Mouse (Mus musculus) stomach, postnatal 0 days (tissue): ENCODE data around the gene Vac14. TPM values are rescaled to one million over a fixed set of nuclear protein-coding genes. Genes with fewer than 3 reads are reported as not detected.

Experiments used
- ATAC-seq: fragments of 200-750 bp; cut with Nextera tagmentation; 2 replicates; pipeline ENCODE4 v1.8.0; 2017; ENCODE audit not compliant: low FRiP score, low TSS enrichment
- DNase-seq: peaks from one replicate; pipeline ENCODE4 v3.0.0-alpha.2; 2016; ENCODE audit warnings: low spot score
- H3K27ac ChIP-seq: fragments of 300-500 bp; sonication (generic); replicated peaks from 2 replicates; pipeline ENCODE4 v1.5.1; 2014; ENCODE audit warnings: mild to moderate bottlenecking, control low read depth
- H3K27me3 ChIP-seq: fragments of 300-500 bp; sonication (generic); 2 replicates; pipeline ENCODE4 v1.6.1; 2014; ENCODE audit warnings: low read length; ENCODE audit not compliant: control insufficient read depth, insufficient read depth
- H3K36me3 ChIP-seq: fragments of 300-500 bp; sonication (generic); 2 replicates; pipeline ENCODE4 v1.6.1; 2014; ENCODE audit warnings: low read length, mixed read lengths; ENCODE audit not compliant: control insufficient read depth, insufficient read depth
- H3K4me1 ChIP-seq: fragments of 300-500 bp; sonication (generic); replicated peaks from 2 replicates; pipeline ENCODE4 v1.6.1; 2014; ENCODE audit warnings: antibody characterized with exemption; ENCODE audit not compliant: control insufficient read depth, insufficient read depth
- H3K4me2 ChIP-seq: fragments of 300-500 bp; sonication (generic); replicated peaks from 2 replicates; pipeline ENCODE4 v1.6.1; 2014; ENCODE audit warnings: low read depth, mild to moderate bottlenecking, control low read depth, moderate library complexity
- H3K4me3 ChIP-seq: fragments of 300-500 bp; sonication (generic); 2 replicates; pipeline ENCODE4 v1.5.1; 2014; ENCODE audit warnings: low read depth, low read length, control low read depth
- H3K9ac ChIP-seq: fragments of 300-500 bp; sonication (generic); 2 replicates; pipeline ENCODE4 v1.6.1; 2014; ENCODE audit warnings: mild to moderate bottlenecking, low read length, control low read depth, mixed read lengths
- H3K9me3 ChIP-seq: fragments of 300-500 bp; sonication (generic); 2 replicates; pipeline ENCODE4 v1.6.1; 2016; ENCODE audit warnings: low read length; ENCODE audit not compliant: control insufficient read depth
- CTCF ChIP-seq: IDR thresholded peaks from 2 replicates; pipeline ENCODE4 v1.5.1; 2016; ENCODE audit warnings: antibody characterized with exemption, low read depth, mild to moderate bottlenecking, moderate library complexity
- EP300 ChIP-seq: optimal IDR thresholded peaks from 2 replicates; pipeline ENCODE3; 2016; ENCODE audit warnings: antibody characterized with exemption
- WGBS: fragments of 180-500 bp; shearing (Covaris S2); extraction: QIAGEN DNeasy Blood & Tissue Kit; methylation state at CpG from one replicate; pipeline ENCODE4 v1.1.7; 2014; 5-methylcytosine and 5-hydroxymethylcytosine counted together
- polyA plus RNA-seq: library from polyadenylated mRNA; unstranded; fragments of >200 nt; fragmentation: Nextera tagmentation; extraction: Ambion mirVana; gene quantifications from 2 replicates; pipeline ENCODE4 v1.2.1, GENCODE M21; 2015

Gene Vac14
- polyA plus RNA-seq, 1 experiment from 2014 or later = 7.7 TPM

DNA sequence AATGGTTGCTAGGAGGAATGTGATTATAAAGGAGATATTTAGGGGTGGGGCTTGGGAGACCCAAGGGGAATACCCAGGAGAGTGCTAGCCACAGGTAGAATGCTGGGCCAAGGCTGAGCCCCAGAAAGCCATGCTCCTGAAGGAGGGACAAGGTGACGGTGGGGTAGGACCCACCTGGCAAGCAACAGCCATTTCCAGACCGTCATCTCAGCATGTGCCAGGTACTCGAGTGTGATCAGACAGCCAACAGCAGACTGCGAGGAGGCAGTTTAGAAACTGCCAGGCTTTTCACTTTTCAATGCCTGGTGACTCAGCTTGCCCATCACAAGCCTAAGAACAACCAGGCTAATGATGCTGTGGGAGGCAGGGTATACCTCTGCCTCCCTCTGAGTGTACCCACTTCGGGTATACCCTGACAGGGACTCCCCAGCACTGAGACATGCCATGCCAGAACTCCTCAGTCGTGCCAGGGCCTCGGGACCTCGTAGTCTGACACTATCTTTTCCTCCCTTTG is 113.0 kb downstream of the Vac14 start:
- no peak overlapping the region for H3K4me3 ChIP-seq
- DNase-seq (no peak), ATAC-seq (no peak)
- no peak for TF ChIP-seq EP300
- TF ChIP-seq CTCF = no peak
- H3K27me3 ChIP-seq = no peaks in the 10 kb centered on the region
- H3K9me3 ChIP-seq = no peaks in the 10 kb centered on the region
- WGBS = 93% methylated on average over 8 of the region's 8 CpGs
- H3K4me1 ChIP-seq = no peaks in the 10 kb centered on the region
- H3K4me2 ChIP-seq = no peak overlapping the region
- peaks cover 42% of the 10 kb centered on the region for H3K36me3 ChIP-seq
- H3K27ac ChIP-seq = no peak overlapping the region
- H3K9ac ChIP-seq = no peak overlapping the region

DNA sequence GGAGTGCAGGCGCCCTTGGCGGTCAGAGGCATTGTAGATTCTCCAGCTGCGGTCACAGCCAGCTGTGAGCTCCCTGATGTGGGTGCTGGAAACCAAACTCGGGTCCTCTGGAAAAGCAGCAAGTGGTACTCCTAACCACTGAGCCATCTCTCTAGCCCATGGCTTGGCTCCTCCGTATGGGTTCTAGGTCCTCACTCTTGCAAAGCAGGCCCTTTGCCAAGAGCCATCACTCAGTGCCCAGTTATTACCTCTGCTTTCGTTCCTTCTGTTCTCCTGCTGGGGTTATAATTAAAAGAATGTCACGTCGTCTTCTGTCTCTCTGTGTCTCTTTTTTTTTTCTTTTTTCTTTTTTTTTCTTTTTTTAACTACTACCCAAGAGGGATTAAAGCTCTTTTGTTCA is 114.7 kb downstream of the Vac14 start:
- ATAC-seq (no peak), DNase-seq (no peak)
- WGBS = 85% methylated on average over 8 of the region's 8 CpGs
- Histone ChIP-seq H3K27me3 (no peaks in the 10 kb centered on the region), H3K27ac (no peak overlapping the region), H3K9ac (no peak overlapping the region), H3K36me3 (peaks cover 46% of the 10 kb centered on the region), H3K9me3 (no peaks in the 10 kb centered on the region), H3K4me2 (no peak overlapping the region), H3K4me1 (no peaks in the 10 kb centered on the region), H3K4me3 (no peak overlapping the region)
- TF ChIP-seq EP300 (no peak), CTCF (no peak)

DNA sequence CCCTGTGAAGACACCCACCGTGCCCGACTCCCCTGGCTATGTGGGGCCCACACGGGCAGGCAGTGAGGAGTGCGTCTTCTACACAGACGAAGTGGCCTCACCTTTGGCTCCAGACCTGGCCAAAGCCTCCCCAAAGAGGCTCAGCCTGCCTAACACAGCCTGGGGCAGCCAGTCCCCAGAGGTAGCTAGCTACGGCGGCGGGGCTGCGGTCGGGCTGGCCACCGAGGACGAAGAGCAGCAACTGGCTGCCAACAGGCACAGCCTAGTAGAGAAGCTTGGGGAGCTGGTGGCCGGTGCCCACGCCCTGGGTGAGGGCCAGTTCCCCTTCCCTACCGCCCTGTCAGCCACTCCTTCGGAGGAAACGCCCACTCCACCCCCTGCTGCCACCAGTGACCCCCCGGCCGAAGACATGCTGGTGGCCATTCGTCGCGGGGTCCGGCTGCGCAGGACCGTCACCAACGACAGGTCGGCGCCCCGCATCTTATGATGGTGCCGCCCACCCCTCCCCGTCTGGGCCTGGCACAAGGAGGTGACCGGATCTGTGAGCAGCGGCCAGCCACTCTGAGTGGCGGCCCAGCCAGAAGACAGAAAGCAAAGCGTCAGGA is 120.3 kb downstream of the Vac14 start:
- peaks cover 35% of the 10 kb centered on the region for H3K36me3 ChIP-seq

DNA sequence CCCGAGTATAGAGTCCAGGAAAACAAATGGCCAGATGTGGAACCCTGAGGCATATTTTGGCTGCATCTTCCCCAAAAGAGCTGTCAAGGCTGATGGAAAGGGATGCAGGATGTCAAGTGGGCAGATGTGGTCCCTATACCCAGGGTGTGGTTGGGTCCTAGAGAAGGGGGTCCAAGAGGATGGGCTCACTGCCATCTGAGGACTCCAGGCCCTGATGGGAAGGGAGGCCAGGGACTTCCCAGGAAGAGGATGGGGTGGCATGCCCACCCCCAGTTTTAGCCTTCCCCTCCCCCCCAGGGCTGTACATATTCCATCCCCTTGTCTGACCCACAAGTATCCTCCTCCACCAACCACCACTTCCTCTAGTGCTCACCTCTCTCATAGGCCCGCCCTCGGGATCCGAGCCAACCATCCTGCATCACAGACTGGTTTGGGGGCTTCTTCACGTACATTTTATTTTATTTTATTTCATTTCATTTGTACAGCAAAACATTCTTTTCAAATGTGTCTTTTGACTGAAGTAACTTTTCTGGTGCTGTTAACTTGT is 122.3 kb downstream of the Vac14 start:
- Histone ChIP-seq H3K4me1 (no peaks in the 10 kb centered on the region), H3K9me3 (no peaks in the 10 kb centered on the region), H3K27me3 (no peaks in the 10 kb centered on the region), H3K36me3 (peaks cover 31% of the 10 kb centered on the region), H3K27ac (no peak overlapping the region), H3K4me2 (no peak overlapping the region), H3K9ac (no peak overlapping the region), H3K4me3 (no peak overlapping the region)
- no peak for TF ChIP-seq CTCF
- no peak for TF ChIP-seq EP300
- DNase-seq = no peak
- no peak for ATAC-seq
- WGBS = 74% methylated on average over 5 of the region's 5 CpGs

More for the DNA sequence above, 120.3 kb downstream of the Vac14 start:
- no peak for ATAC-seq
- 94% methylated on average over 30 of the region's 35 CpGs for WGBS
- Histone ChIP-seq H3K27ac (no peak overlapping the region), H3K9me3 (no peaks in the 10 kb centered on the region), H3K9ac (no peak overlapping the region), H3K4me3 (no peak overlapping the region), H3K4me2 (no peak overlapping the region), H3K4me1 (no peaks in the 10 kb centered on the region), H3K27me3 (no peaks in the 10 kb centered on the region)
- no peak for DNase-seq
- no peak for TF ChIP-seq CTCF
- no peak for TF ChIP-seq EP300

DNA sequence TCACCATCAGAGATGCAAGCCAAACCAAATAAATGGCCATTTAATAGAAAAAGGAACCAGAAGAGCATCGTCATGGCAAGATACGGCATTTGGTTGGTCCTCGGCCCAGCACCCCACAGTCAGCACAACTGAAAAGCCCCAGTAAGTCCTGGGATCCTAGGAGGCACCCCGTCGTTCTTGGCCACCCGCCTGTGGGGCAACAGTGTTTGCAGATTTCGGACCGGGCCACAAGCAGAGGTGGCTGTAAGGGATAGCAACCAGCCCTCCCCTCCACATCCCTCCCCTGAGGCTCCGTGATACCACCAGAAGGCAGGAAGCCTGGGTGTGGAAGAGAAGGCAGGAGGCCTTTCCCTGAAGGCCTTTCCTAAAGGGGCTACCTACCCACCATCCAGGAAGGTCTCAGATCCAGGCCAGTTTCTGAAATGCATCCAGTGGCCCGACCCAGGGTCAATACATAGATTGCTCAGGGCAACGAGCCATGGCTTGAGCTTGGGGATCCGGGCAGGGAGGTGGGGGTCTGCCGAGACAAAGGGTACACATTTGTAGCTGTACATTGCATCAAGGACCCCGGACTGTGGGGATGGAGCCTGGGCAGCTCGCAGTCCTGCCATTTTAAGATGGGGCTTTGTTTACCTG is 123.5 kb downstream of the Vac14 start:
- WGBS = 78% methylated on average over 15 of the region's 15 CpGs
- DNase-seq = no peak
- H3K9me3 ChIP-seq = no peaks in the 10 kb centered on the region

DNA sequence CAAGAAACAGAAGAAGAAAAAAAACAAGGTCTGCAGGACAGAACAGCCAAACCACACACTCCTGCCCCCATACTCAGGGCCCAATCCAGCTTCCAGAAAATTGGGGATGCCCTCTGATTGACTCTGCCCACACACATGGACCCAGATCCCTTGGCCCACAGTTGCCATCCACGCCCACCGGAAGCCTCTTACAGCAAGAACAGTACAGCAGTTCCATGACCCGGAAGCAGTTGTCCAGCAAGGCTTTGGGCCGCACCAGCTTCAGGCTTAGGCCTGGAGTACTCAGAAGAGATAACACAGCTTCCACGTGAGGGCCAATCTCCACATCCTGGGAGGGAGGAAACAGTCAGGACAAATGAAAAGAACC is 124.0 kb downstream of the Vac14 start:
- Histone ChIP-seq H3K4me1 (no peaks in the 10 kb centered on the region), H3K9ac (no peak overlapping the region), H3K4me2 (no peak overlapping the region), H3K27ac (no peak overlapping the region), H3K27me3 (no peaks in the 10 kb centered on the region), H3K9me3 (no peaks in the 10 kb centered on the region), H3K4me3 (no peak overlapping the region), H3K36me3 (peaks cover 23% of the 10 kb centered on the region)
- ATAC-seq = no peak
- DNase-seq = no peak
- WGBS = 89% methylated on average over 5 of the region's 5 CpGs
- no peak for TF ChIP-seq CTCF
- no peak for TF ChIP-seq EP300

More for the DNA sequence above, 123.5 kb downstream of the Vac14 start:
- Histone ChIP-seq H3K27ac (no peak overlapping the region), H3K36me3 (peaks cover 28% of the 10 kb centered on the region), H3K9ac (no peak overlapping the region), H3K4me2 (no peak overlapping the region), H3K27me3 (no peaks in the 10 kb centered on the region), H3K4me3 (no peak overlapping the region), H3K4me1 (no peaks in the 10 kb centered on the region)
- no peak for ATAC-seq
- no peak for TF ChIP-seq CTCF
- TF ChIP-seq EP300 = no peak
